Mouse (Mus musculus): Measurements from ENCODE around the gene Ipmk.

Gene Ipmk

DNA sequence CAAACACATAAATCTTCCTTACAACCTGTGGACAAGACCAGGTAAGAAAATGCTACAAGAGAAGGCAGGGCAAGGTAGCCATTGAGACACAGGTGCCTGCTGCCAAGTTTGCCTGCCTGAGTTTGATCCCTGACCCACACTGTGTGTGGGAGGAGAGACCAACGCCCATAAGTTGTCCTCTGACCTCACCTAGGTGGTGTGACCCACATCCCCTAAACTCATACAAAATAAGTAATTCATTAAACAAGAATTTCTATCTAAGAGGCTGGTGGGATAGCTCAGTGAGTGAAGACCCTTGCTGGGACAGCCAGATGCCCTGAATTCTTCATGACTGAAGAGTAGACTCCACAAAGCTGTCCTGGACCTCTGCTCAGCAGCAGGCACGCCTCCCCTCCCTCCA, 7.4 kb upstream of the Ipmk start:
- no peak for DNase-seq (ENCODE audit: low read depth)

GRCm38 (mm10) chr10:71341290-71341689, 6.3 kb upstream of the Ipmk start:
- no peak for DNase-seq (ENCODE audit: low read depth)

DNA sequence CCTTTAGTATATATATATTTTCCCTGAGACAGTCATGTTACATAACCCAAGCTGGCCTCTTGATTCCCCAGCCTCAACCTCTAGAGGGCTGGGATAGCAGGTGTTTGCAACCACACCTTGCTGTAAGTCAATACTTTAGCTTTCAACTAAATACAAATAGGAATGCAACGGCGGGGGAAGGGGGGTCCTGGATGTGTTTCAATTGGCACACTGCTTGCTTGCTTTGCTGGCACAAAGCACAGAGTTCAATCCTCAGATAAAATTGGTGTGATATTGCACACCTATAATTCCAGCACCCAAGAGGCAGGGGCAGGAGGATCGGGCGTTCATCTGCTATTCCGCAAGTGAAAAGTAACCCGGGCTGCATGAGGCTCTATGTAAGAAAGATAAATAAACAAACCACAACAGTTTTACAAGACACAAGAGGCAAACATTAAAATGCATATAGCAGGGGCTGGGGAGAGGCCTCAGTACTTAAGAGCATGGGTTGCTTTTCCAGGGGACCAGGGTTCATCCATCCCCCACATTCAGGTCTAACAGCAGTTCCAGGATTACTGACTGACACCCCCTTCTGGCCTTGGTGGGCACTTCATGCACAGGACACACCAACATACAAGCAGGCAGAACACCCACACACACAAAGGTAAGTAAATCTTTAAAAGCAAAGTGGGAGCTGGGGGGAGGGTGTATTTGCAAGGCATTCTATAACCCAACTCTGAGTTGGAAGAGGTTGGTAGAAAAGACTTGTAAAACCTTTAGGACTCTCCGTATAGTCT, 5.3 kb upstream of the Ipmk start:
- no peak for DNase-seq (ENCODE audit: low read depth)

DNA sequence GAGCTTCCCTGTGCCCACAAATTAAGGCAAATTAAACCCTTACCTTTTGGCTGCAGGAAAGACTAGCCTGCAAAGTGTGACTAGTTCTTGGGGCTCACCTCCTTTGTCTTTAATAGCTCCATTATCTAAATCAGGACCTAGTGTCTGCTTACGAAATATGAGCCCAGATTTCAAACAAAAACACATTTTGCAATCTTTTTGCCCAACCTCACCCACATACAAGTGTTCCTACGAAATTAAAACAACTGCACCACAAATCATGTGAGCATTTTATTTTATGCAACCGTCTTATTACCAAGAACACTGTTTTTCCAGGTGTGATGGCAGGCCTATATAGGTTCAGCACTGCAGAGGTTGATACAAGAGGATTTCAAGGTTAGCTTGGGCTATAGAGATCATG, 4.4 kb upstream of the Ipmk start:
- no peak for DNase-seq (ENCODE audit: low read depth)

- DNase-seq (ENCODE audit: low read depth), result no peak
These were observed 3.8 kb upstream of the Ipmk start for GRCm38 (mm10) chr10:71343567-71344265.

DNA sequence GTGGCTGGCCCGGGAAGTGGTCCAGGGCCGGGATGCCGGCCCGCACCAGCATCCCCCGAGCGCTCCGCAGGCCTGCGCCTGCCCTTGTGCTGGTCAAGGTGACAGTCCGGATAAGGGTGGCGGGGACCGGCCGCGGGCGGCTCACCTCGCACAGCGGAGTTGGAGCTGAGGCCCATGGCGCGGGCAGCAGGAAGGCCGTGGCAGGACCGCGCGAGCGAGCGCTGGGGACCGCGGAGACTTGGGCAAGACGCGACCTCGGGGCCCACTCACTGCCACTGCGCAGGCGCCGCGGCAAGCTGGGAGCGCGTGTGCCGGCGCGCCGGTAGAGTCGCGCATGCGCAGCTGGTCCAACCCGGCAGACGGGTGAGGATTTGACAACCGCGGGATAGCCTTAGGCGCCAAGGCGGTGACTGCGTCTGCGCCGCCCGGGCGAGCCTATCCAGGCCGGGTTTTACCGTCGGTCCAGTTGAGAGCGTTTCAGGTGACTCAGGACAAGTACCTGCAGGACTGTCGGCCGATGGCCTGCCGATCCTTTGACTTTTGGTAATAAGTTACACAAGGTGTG, 2.9 kb upstream of the Ipmk start, which contains the start of gene Cisd1:
Gene Cisd1, minus strand, starts transcription at position 376 of the 565 bp plus-strand sequence.
- DNase-seq (ENCODE audit: low read depth), result peak; percentile 86

DNA sequence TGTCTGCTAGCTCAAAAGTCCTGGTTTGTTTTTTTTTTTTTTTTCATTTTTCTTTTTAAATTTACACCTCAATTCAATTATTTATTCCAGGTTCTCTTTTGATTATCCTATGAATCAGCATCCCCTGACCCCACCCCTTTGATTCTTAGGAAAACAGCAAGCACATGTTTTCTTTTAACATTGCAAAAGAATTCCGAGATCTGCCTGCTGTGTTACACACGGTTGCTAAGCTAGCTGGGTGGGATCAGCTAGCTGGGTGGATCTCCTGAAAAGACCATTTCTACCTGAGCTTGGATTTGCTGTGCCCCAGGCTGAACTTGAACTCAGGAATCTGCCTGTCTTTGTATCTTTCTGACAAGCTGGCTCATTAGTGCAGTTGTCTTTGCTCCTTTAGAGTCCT, 1.5 kb upstream of the Ipmk start:
- DNase-seq (ENCODE audit: low read depth), result no peak

DNA sequence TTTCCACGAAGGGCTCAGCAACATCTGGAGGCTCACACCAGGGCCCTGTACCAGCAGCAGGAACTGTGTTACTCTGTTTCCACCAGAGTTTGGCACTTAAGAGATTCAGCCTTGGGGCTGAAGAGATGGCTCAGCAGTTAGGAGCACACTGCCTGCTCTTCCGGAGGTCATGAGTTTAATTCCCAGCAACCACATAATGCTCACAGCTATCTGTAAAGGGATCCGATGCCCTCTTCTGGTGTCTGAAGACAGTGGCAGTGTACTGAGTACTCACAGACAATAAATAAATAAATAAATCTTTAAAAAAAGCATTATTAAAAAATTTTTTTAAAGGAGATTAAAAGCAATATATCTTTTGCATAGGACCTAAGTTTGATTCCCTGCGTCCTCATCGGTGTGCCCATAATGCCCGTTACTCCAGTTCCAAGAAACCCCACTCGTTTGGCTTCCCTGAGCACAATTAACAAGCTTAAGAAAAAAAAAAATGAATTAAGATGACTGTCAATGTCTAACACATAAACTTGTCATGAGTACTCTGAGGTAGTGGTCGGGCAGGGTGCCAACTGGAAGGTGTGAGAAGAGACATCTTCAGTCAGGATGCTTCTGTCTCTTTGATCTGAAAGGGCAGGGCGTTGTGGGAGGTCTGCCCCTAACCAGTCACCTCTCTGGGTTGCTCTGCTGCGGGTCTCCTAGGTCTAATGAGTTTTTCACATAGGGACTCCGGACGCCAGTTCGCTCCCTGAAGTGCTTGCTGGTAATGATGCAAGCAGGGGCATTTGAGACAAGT, 648 bp upstream of the Ipmk start:
- no peak for DNase-seq (ENCODE audit: low read depth)

DNA sequence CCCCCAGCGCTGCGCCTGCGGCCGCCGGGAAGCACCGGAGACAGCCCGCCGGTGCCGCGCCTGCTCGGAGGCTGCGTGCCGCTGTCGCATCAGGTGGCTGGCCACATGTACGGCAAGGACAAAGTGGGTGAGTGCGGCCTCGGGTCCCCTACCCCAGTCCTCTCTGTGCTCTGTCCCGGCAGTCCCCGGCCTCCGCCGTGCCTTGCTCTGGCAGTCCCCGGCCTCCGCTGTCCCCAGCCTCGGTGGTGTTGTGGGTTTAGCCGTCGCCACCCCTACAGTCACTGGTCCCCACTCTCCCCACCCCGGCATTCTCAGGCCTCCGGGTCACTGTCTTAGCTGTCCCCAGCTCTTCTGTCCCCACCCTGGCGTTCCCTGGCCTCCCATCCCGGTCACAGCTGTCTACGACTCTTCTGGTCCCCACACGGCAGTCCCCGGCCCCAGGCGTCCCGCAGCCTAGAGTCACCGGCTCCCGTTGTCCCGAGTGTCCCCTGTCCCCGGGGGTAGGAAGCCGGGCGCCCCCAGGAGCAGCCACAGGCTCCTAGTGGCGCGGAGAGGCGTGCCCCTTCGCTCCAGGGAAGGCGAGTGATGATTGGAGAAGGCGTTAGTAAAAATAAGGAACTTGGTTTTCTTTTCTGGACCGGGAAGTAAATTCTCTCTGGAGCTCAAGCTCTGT, 537 bp downstream of the Ipmk start:
- no peak for DNase-seq (ENCODE audit: low read depth)

GRCm38 (mm10) chr10:71348637-71349280, 1.2 kb downstream of the Ipmk start:
- no peak for DNase-seq (ENCODE audit: low read depth)

DNA sequence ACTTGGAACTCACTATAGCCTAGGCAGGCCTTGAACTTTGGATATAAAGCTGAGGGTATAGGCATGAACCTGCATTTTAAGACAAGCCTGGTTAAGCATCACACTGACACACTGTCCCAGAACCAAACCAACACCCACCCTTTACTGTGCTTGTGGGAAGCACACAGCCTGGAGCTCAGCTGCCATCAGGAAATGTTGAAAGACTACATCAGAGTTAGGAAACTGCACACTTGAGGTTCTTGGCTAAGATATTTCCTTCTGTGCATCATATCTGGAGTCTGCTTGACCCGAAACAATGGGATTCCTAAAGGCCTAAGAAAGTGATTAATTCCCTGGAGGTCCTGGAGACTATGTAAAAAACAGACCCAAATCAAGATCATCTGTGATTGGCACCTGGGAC, 1.7 kb downstream of the Ipmk start:
- no peak for DNase-seq (ENCODE audit: low read depth)

GRCm38 (mm10) chr10:71351301-71351700, 3.7 kb downstream of the Ipmk start:
- no peak for DNase-seq (ENCODE audit: low read depth)

DNA sequence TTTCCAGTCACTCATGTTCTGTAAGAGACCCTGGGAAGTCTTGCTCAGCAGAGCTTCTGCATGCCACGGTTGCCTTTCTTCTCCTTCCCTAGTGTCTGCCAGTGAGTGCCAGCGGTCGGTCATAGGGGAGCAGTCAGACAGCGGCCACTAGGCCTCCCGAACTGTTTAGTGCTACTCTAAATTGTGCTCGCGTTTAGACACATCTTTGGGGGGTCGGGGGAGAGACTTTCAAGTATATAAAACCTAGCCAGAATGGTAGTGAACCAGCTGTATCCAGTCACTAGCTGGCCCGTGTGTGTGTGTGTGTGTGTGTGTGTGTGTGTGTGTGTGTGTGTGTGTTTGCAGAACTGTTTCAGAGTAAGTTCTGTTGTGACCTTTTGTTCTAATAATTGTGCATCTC, 6.3 kb downstream of the Ipmk start:
- DNase-seq (ENCODE audit: low read depth), result no peak

GRCm38 (mm10) chr10:71354947-71355346, 7.4 kb downstream of the Ipmk start:
- no peak for DNase-seq (ENCODE audit: low read depth)

DNA sequence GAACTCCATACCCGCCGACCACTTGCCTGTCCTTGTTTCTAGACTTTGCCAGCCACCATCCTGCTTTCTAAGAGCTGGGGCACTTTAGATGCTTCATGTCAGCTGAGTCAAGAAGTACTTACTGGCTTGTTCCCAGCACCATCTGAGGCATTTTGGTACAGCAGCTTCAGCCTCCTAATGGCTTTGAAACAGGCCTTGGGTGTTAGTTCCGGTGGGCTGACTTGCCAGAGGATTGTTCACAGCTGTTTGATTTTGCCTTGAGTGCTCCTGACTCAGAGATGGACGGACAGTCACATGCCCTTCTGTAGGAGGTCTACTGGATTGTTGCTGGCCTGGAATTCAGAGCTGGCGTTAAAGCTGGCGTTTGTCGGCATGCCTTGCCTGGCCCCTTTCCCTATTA, 13.5 kb downstream of the Ipmk start:
- DNase-seq (ENCODE audit: low read depth), result no peak

DNA sequence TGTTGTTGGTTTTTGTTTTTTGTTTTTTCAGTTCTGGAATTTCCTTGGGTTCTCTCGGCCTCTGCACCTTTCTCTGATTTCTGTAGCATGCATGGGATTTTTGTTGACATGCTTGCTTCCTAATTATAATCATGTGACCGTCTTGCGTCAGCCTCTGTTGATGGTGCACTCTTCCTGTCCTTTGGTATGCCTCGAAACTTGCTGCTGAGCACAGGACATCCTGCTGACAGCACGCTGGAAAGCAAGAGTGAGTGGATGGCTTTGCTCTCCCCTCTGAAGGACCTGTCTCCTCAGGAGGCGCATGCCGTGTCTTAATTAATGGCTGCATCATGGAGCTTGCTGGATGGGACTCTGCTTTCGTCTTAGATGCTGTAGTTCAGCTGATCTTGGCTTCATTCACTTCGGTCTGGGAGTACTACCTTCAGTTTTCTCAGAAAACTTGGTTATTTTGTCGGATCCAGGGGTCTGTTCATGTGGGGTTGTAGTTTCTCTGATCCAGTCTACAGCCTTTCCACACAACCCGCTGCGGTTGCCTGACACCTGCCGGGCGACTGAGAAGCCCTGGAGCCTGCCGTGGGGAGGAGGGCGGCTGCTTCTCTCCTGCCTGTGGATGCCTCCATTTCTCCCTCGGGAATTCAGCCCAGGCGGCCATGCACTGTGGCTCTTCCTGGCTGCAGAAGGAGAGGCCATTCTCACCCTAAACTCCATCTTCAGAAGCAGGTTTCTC, 14.4 kb downstream of the Ipmk start:
- DNase-seq (ENCODE audit: low read depth), result no peak

DNA sequence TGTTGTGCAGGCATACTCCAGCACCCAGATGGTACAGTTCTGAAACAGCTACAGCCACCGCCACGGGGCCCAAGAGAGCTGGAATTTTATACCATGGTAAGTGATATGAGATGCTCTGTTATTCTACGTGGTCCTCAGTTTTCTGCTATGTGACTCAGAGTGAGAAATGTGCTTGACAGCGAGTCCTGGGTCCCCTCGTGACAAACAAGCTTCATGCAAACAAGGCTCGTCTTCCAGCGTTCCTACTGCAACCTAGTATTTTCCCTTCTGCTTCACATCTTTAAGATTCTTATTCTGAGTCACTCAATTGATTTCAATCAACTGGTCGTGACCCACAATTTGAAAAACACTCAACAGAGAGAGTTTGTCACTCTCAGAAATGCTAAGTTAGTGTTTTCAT, 15.9 kb downstream of the Ipmk start:
- DNase-seq (ENCODE audit: low read depth), result no peak

GRCm38 (mm10) chr10:71363858-71364257, 16.3 kb downstream of the Ipmk start:
- no peak for DNase-seq (ENCODE audit: low read depth)

DNA sequence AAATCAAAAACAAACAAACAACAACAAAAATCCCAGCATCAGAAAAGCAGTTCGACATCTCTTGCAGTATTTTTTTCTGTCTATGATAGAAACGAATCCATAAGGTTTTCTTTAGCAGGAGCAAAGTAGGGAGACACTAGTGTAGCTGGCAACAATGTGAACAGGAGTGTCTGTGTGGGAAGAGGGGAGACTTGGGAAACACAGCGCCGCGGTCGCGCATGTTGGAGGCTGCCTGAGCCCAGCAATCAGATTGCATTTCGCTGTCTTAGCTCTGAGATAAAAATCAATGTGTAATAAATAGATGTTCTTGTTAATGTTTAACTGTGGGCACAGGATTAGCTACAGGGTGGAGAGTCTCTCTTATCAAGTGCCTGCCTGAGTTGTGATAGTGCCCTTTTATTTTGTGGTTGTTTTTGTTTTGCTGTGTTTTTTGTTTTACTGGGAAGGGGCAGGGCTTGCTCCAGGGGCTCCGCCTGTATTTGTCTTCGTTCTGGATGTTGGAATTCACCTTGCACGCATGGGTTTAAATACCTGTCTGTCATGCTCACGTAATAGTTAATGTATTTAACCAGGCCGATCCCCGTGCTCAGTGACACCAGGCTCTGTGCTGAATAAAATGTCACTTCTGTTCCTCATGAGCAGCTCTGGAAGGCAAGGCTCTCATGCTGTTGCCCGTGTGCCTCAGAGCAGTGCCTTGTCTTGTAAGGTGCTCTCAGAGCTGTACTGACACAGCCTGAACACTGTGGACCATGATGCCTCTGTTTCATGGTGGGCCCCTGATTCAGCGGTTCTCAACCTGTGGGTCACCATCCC, 20.8 kb downstream of the Ipmk start:
- no peak for DNase-seq (ENCODE audit: low read depth)

DNA sequence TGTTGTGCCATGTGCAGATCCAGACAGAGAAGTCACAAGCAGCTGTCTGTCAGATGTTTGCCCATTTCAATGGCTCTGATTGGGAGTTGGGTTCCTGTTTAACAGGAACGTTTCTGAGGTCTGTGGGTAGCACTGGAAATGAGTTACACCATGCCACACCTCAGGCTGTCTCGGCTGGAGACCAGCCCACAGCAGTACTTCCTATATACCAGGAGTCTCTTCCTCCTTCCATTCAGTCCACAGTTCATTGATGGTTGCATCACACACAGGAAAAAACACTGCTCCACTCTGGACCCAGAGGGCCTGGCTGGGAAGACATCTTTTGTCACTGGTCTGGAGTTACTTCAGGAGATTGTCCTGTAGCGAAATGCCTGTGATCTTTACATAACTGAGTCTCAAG, 21.9 kb downstream of the Ipmk start:
- no peak for DNase-seq (ENCODE audit: low read depth)
